Comparison of ENCODE assay signal across 10 mouse cellular contexts in genomic region chr10:116261559-116261958, GRCm38 (mm10). TPM values are rescaled to one million over a fixed set of nuclear protein-coding genes. Genes with fewer than 3 reads are reported as not detected.
A peak's percentile ranks its signal among the peaks of the same experiment; 100 is the strongest.
DNase-seq lines count a peak whose midpoint lies in the region; ATAC-seq and TF ChIP-seq lines count a peak whose summit lies in the region.
"Had no signal": no experiment of that assay in that cellular context is flagged by ENCODE, and none has a peak within 500 bp of the region (broad histone marks: within the 10 kb centered on the region; RNA-seq: fewer than 3 reads in every experiment).

No protein-coding gene starts in this region.

- H3K27ac ChIP-seq in heart, embryonic 11.5 days (ENCODE audit: low read depth, low read length), result peak overlapping the region; percentile 91
- H3K27ac ChIP-seq in left cerebral cortex, adult 2 months, result peak overlapping the region; percentile 89
- H3K27ac ChIP-seq in embryonic facial prominence, embryonic 15.5 days (replicated peaks), result peak overlapping the region; percentile 51; the same call in 1 of the 2 replicates
- H3K27ac ChIP-seq: midbrain, embryonic 12.5 days had no signal

- POLR2A ChIA-PET in Patski (lab: Charles Lee), result no interaction called here

- H3K9ac ChIP-seq in heart, embryonic 11.5 days (ENCODE audit: low read depth, low read length), result peak overlapping the region; percentile 59
- H3K9ac ChIP-seq in embryonic facial prominence, embryonic 15.5 days, result no peak overlapping the region
- H3K9ac ChIP-seq: midbrain, embryonic 12.5 days had no signal

- in situ Hi-C loops in Patski (cut with MboI; ENCODE audit: low pct_unique_long_range_greater_than_20kb), result no loop called here

- peak overlapping the region; percentile 29 for H3K4me2 ChIP-seq in heart, embryonic 11.5 days
- H3K4me2 ChIP-seq in embryonic facial prominence, embryonic 15.5 days (replicated peaks), result no peak overlapping the region
- H3K4me2 ChIP-seq: midbrain, embryonic 12.5 days had no signal

- WGBS in heart, embryonic 11.5 days (ENCODE audit: insufficient replicate concordance), result 46% methylated on average over 5 of the region's 5 CpGs
- WGBS in embryonic facial prominence, embryonic 15.5 days, result 50% methylated on average over 5 of the region's 5 CpGs

- CTCF ChIA-PET in Patski (lab: Charles Lee), result interaction anchor here (1.1 to 1.4 kb wide), 5 partner anchors 32 to 59 kb away, joined by 3 to 4 read pairs (median 3); no protein-coding TSS in a partner anchor

- H3K27me3 ChIP-seq in heart, embryonic 11.5 days (ENCODE audit: control insufficient read depth, insufficient read depth, low read length), result no peaks in the 10 kb centered on the region
- no peaks in the 10 kb centered on the region for H3K27me3 ChIP-seq in Patski
- H3K27me3 ChIP-seq in embryonic facial prominence, embryonic 15.5 days, result no peaks in the 10 kb centered on the region
- H3K27me3 ChIP-seq: midbrain, embryonic 12.5 days had no signal

- H3K36me3 ChIP-seq in heart, embryonic 11.5 days (ENCODE audit: control insufficient read depth, insufficient read depth, low read length), result no peaks in the 10 kb centered on the region
- H3K36me3 ChIP-seq in embryonic facial prominence, embryonic 15.5 days, result no peaks in the 10 kb centered on the region
- H3K36me3 ChIP-seq: midbrain, embryonic 12.5 days had no signal

- intact Hi-C loops in heart, postnatal 14 days (cut with DNase I), result no loop called here
- intact Hi-C loops in left cerebral cortex, adult 2 months (cut with DNase I), result no loop called here

- peaks cover 18% of the 10 kb centered on the region for H3K4me1 ChIP-seq in heart, embryonic 11.5 days (ENCODE audit: control insufficient read depth, insufficient read depth, low read length)
- peaks cover 5% of the 10 kb centered on the region; the same call in 1 of the 2 replicates for H3K4me1 ChIP-seq in embryonic facial prominence, embryonic 15.5 days
- H3K4me1 ChIP-seq: midbrain, embryonic 12.5 days had no signal

- DNase-seq in heart, postnatal 14 days, result no peak
- DNase-seq in left cerebral cortex, adult 2 months (ENCODE audit: extremely low spot score in 1 of 2, low spot score in 2 of 2), result no peak
- no peak for DNase-seq in left cerebral cortex, adult 8-10 months (ENCODE audit: low spot score in 2 of 2)
- no peak for DNase-seq in Patski (ENCODE audit: low read depth, low spot score)
- no peak for DNase-seq in adrenal gland, adult 8-10 months
- no peak for DNase-seq in adrenal gland, adult 2 months
- DNase-seq: thymus, postnatal 14 days had no signal

- no peak overlapping the region for H3K4me3 ChIP-seq in heart, embryonic 11.5 days (ENCODE audit: low read depth, low read length)
- no peak overlapping the region for H3K4me3 ChIP-seq in left cerebral cortex, adult 2 months
- H3K4me3 ChIP-seq in embryonic facial prominence, embryonic 15.5 days (replicated peaks), result no peak overlapping the region
- H3K4me3 ChIP-seq: midbrain, embryonic 12.5 days had no signal

- no peaks in the 10 kb centered on the region for H3K9me3 ChIP-seq in heart, embryonic 11.5 days (replicated peaks; ENCODE audit: control insufficient read depth, low read length)
- no peaks in the 10 kb centered on the region for H3K9me3 ChIP-seq in embryonic facial prominence, embryonic 15.5 days (replicated peaks)
- H3K9me3 ChIP-seq: midbrain, embryonic 12.5 days had no signal

- peak; percentile 51; the same call in 1 of the 2 replicates for ATAC-seq in heart, embryonic 11.5 days (replicated peaks; ENCODE audit: insufficient number of reproducible peaks, low FRiP score, low TSS enrichment)
- ATAC-seq in Patski, result peak; percentile 1
- ATAC-seq in embryonic facial prominence, embryonic 15.5 days (ENCODE audit: insufficient number of reproducible peaks, low FRiP score, low TSS enrichment, low read depth), result no peak

- no peak for TF ChIP-seq CTCF in left cerebral cortex, adult 2 months (IDR thresholded peaks at IDR 0.05)
- TF ChIP-seq CTCF in Patski (IDR thresholded peaks at IDR 0.05), result no peak

RNA-seq across cellular contexts. Expression of gene Ptprb, which starts 13.8 kb away (rescaled TPM):
- 8.3 and 9.1 TPM in 2 replicates for polyA plus RNA-seq in heart, embryonic 11.5 days (2014; fragmentation: Nextera tagmentation; extraction: Ambion mirVana)
- total RNA-seq in heart, postnatal 14 days (2021), result 100 to 1,000 TPM in 1 of 2 experiments, 10 to 100 TPM in 1; 99.2 to 103 TPM
- 10 to 100 TPM; 17.0 to 19.8 TPM for total RNA-seq in left cerebral cortex, adult 2 months (2021)
- 10 to 100 TPM; 17.6 to 23.0 (median 19.5) TPM for total RNA-seq in left cerebral cortex, adult 8-10 months (2022)
- polyA plus RNA-seq in Patski (2021), result 0.51 TPM
- 2.9 and 3.7 TPM in 2 replicates for polyA plus RNA-seq in embryonic facial prominence, embryonic 15.5 days (2015; fragmentation: Nextera tagmentation; extraction: Ambion mirVana)
- total RNA-seq in adrenal gland, adult 8-10 months (2022), result 10 to 100 TPM; 40.5 to 66.0 (median 57.0) TPM
- 10 to 100 TPM; 36.3 to 47.5 TPM for total RNA-seq in adrenal gland, adult 2 months (2021)
- polyA plus RNA-seq in adrenal gland, adult 2 months (2012; rRNA removed), result 4.9 and 5.0 TPM in 2 replicates
